Mouse (Mus musculus) heart, adult 10 weeks (tissue): ENCODE measurements around the gene Olfr1082. TPM values are rescaled to one million over a fixed set of nuclear protein-coding genes. Genes with fewer than 3 reads are reported as not detected.

Source experiments
- polyA plus RNA-seq: library from polyadenylated mRNA; stranded (reverse); fragments of 350-450 nt; fragmentation: Illumina TruSeq; extraction: RNeasy Lipid Tissue Mini Kit (QIAGEN cat#74804); gene quantifications from one replicate; pipeline ENCODE4 v1.2.3, GENCODE M21; 2014; ENCODE audit warnings: low read depth, low replicate concordance

The Olfr1082 gene
- not detected for polyA plus RNA-seq

GRCm38 (mm10) chr2:86598866-86599265 lies at the start of gene Olfr1082:
Olfr1082 (minus strand) TSS chr2:86598966.

GRCm38 (mm10) chr2:86639625-86640024 lies 40.9 kb upstream of the Olfr1082 start, which contains the start of gene Olfr1084:
Olfr1084 (minus strand) TSS chr2:86639725.

GRCm38 (mm10) chr2:86558135-86558534 lies 40.6 kb downstream of the Olfr1082 start, which contains the start of gene Olfr1080:
Olfr1080 (minus strand) TSS chr2:86558235.

Other genes with a start within 250 kb of the Olfr1082 start
- gene Olfr1055, start 248.7 kb downstream of the Olfr1082 start, polyA plus RNA-seq: not detected
- not detected for gene Olfr1056, start 236.5 kb downstream of the Olfr1082 start, polyA plus RNA-seq
- not detected for gene Olfr1057, start 220.6 kb downstream of the Olfr1082 start, polyA plus RNA-seq
- gene Olfr1058, start 210.4 kb downstream of the Olfr1082 start, polyA plus RNA-seq: not detected
- gene Olfr1061, start 184.9 kb downstream of the Olfr1082 start, polyA plus RNA-seq: not detected
- gene Olfr1062, start 172.2 kb downstream of the Olfr1082 start, polyA plus RNA-seq: not detected
- not detected for gene Olfr1065, start 148.4 kb downstream of the Olfr1082 start, polyA plus RNA-seq
- not detected for gene Olfr1066, start 142.7 kb downstream of the Olfr1082 start, polyA plus RNA-seq
- gene Olfr228, start 111.6 kb downstream of the Olfr1082 start, polyA plus RNA-seq: not detected
- not detected for gene Olfr1076, start 90.5 kb downstream of the Olfr1082 start, polyA plus RNA-seq
- not detected for gene Olfr1079, start 56.5 kb downstream of the Olfr1082 start, polyA plus RNA-seq
- gene Olfr1080, start 40.7 kb downstream of the Olfr1082 start, polyA plus RNA-seq: not detected
- gene Olfr1084, start 40.8 kb upstream of the Olfr1082 start, polyA plus RNA-seq: not detected
- gene Olfr1085, start 63.1 kb upstream of the Olfr1082 start, polyA plus RNA-seq: not detected
- not detected for gene Olfr1086, start 81.1 kb upstream of the Olfr1082 start, polyA plus RNA-seq
- not detected for gene Olfr1087, start 99.4 kb upstream of the Olfr1082 start, polyA plus RNA-seq
- not detected for gene Olfr1089, start 134.7 kb upstream of the Olfr1082 start, polyA plus RNA-seq
- gene Olfr1090, start 160.0 kb upstream of the Olfr1082 start, polyA plus RNA-seq: not detected
- not detected for gene Olfr1093, start 183.5 kb upstream of the Olfr1082 start, polyA plus RNA-seq
- gene Olfr141, start 211.1 kb upstream of the Olfr1082 start, polyA plus RNA-seq: not detected
- gene Olfr1094, start 225.7 kb upstream of the Olfr1082 start, polyA plus RNA-seq: not detected